Mouse (Mus musculus): ENCODE measurements around the gene Olfr988.
"Not testable (repeated sequence)": the region's sequence is repeated elsewhere in the genome, so short reads cannot be mapped to it uniquely, and the experiment has no call there.

Olfr988 gene

GRCm38 (mm10) chr2:85363127-85363526, at the start of gene Olfr988:
TSS of gene Olfr988 (minus strand) at chr2:85363227.
- DNase-seq = not testable (repeated sequence)

- no peak for DNase-seq
Observed at GRCm38 (mm10) chr2:85409369-85409768, 46.3 kb upstream of the Olfr988 start, which contains the start of gene Olfr992. TSS of gene Olfr992 (minus strand) at chr2:85409469.

DNA sequence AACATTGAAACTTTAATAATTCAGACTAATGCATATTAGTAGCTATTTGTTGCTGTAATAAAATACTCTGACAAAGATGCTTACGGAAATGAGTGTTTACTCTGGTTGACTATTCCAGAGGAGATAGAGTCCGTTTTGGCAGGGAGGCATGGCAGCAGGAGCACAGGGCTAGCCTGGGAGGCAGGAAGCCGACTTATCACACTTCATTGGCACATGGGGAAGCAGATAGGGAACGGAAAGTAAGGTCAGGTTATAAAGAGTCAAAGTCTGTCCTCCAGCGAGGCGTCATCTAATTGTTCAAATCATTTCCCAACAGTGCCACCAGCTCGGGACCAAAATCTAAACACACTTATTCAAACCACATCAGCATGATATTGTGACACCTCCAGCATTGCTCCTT, 23.1 kb downstream of the Olfr988 start:
- DNase-seq = no peak

- not testable (repeated sequence) for DNase-seq
Observed at GRCm38 (mm10) chr2:85339215-85339614, 23.8 kb downstream of the Olfr988 start, which contains the start of gene Olfr987. TSS of gene Olfr987 (minus strand) at chr2:85339315.

DNA sequence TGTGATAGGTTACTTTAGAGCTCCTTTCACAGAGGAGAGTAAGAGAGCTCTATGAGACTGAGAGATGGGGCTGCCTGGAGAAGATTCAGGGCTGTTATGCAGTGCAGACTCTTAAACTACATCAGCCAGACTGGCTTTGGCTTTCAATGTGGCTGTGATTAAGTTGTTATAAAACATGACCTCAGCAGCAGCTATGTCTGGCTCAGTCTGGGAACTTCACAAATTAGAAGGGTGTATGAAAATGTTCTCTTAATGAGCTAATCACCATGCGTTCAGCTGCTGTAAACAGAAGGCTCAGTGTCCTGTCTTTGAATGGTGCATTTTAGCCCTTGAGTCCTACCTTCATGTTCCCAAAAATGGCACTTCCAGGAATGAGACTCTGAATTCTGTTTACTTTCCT, 43.9 kb downstream of the Olfr988 start:
- DNase-seq = peak; percentile 1

Measured in embryo, embryonic 11 days (tissue).